Mouse (Mus musculus): ENCODE results near the gene Wsb1. TPM values are rescaled to one million over a fixed set of nuclear protein-coding genes. Genes with fewer than 3 reads are reported as not detected.

Wsb1 gene
- polyA plus RNA-seq, 1 experiment from 2014 or later = 265 TPM

GRCm38 (mm10) chr11:79197846-79198235 is 56.6 kb downstream of the Wsb1 start:
- TF ChIP-seq CTCF (IDR thresholded peaks at IDR 0.05; ENCODE audit: low read depth) = no peak
- Histone ChIP-seq H3K9me3 (replicated peaks; ENCODE audit: low read length) (no peaks in the 10 kb centered on the region), H3K36me3 (ENCODE audit: insufficient read depth, low read length) (no peaks in the 10 kb centered on the region), H3K4me1 (replicated peaks; ENCODE audit: insufficient read depth, low read length) (0 out of 2 replicates have a peak, but pooled peaks cover 5% of the 10 kb centered on the region), H3K4me3 (replicated peaks; ENCODE audit: low read depth, low read length) (no peak overlapping the region), H3K27me3 (ENCODE audit: insufficient read depth, low read length) (no peaks in the 10 kb centered on the region), H3K9ac (ENCODE audit: low read depth, low read length) (no peak overlapping the region), H3K27ac (no peak overlapping the region), H3K4me2 (ENCODE audit: low read length) (no peak overlapping the region)
- WGBS = 82% methylated on average over 6 of the region's 6 CpGs
- DNase-seq (ENCODE audit: low spot score) (no peak), ATAC-seq (replicated peaks; ENCODE audit: low FRiP score, low read depth) (no peak)

GRCm38 (mm10) chr11:79196876-79197845 is 57.3 kb downstream of the Wsb1 start:
- DNase-seq (ENCODE audit: low spot score) = no peak
- no peak for ATAC-seq (replicated peaks; ENCODE audit: low FRiP score, low read depth)
- no peak overlapping the region for H3K4me2 ChIP-seq (ENCODE audit: low read length)
- no peaks in the 10 kb centered on the region for H3K36me3 ChIP-seq (ENCODE audit: insufficient read depth, low read length)
- no peaks in the 10 kb centered on the region for H3K9me3 ChIP-seq (replicated peaks; ENCODE audit: low read length)
- H3K4me1 ChIP-seq (replicated peaks; ENCODE audit: insufficient read depth, low read length) = 0 out of 2 replicates have a peak, but pooled peaks cover 5% of the 10 kb centered on the region
- H3K9ac ChIP-seq (ENCODE audit: low read depth, low read length) = no peak overlapping the region
- H3K27ac ChIP-seq = 0 out of 2 replicates have a peak overlapping the region, but pooled peaks have one; percentile 2
- peak; percentile 3; the same call in 1 of the 2 replicates for TF ChIP-seq CTCF (IDR thresholded peaks at IDR 0.05; ENCODE audit: low read depth)
- no peak overlapping the region for H3K4me3 ChIP-seq (replicated peaks; ENCODE audit: low read depth, low read length)
- 68% methylated on average over 13 of the region's 13 CpGs for WGBS
- no peaks in the 10 kb centered on the region for H3K27me3 ChIP-seq (ENCODE audit: insufficient read depth, low read length)

- H3K4me3 ChIP-seq (replicated peaks; ENCODE audit: low read depth, low read length) = no peak overlapping the region
These were observed 58.1 kb downstream of the Wsb1 start for GRCm38 (mm10) chr11:79196196-79196869.

GRCm38 (mm10) chr11:79192176-79192575 is 62.3 kb downstream of the Wsb1 start:
- Histone ChIP-seq H3K27ac (no peak overlapping the region), H3K4me2 (ENCODE audit: low read length) (no peak overlapping the region), H3K36me3 (ENCODE audit: insufficient read depth, low read length) (no peaks in the 10 kb centered on the region), H3K4me3 (replicated peaks; ENCODE audit: low read depth, low read length) (no peak overlapping the region), H3K4me1 (replicated peaks; ENCODE audit: insufficient read depth, low read length) (0 out of 2 replicates have a peak, but pooled peaks cover 5% of the 10 kb centered on the region), H3K9me3 (replicated peaks; ENCODE audit: low read length) (no peaks in the 10 kb centered on the region), H3K9ac (ENCODE audit: low read depth, low read length) (no peak overlapping the region), H3K27me3 (ENCODE audit: insufficient read depth, low read length) (no peaks in the 10 kb centered on the region)
- DNase-seq (ENCODE audit: low spot score) (no peak), ATAC-seq (replicated peaks; ENCODE audit: low FRiP score, low read depth) (no peak)
- peak; percentile 64 for TF ChIP-seq CTCF (IDR thresholded peaks at IDR 0.05; ENCODE audit: low read depth)
- WGBS = 87% methylated on average over 1 of the region's 1 CpGs

More at GRCm38 (mm10) chr11:79196196-79196869, 58.1 kb downstream of the Wsb1 start:
- 74% methylated on average over 3 of the region's 3 CpGs for WGBS
- no peak overlapping the region for H3K4me2 ChIP-seq (ENCODE audit: low read length)
- H3K4me1 ChIP-seq (replicated peaks; ENCODE audit: insufficient read depth, low read length) = 0 out of 2 replicates have a peak, but pooled peaks cover 5% of the 10 kb centered on the region
- no peak for TF ChIP-seq CTCF (IDR thresholded peaks at IDR 0.05; ENCODE audit: low read depth)
- 0 out of 2 replicates have a peak overlapping the region, but pooled peaks have one; percentile 2 for H3K27ac ChIP-seq
- H3K36me3 ChIP-seq (ENCODE audit: insufficient read depth, low read length) = no peaks in the 10 kb centered on the region
- H3K9ac ChIP-seq (ENCODE audit: low read depth, low read length) = no peak overlapping the region
- no peaks in the 10 kb centered on the region for H3K27me3 ChIP-seq (ENCODE audit: insufficient read depth, low read length)
- no peaks in the 10 kb centered on the region for H3K9me3 ChIP-seq (replicated peaks; ENCODE audit: low read length)
- ATAC-seq (replicated peaks; ENCODE audit: low FRiP score, low read depth) (no peak), DNase-seq (ENCODE audit: low spot score) (peak; percentile 54)

- H3K9ac ChIP-seq (ENCODE audit: low read depth, low read length) = no peak overlapping the region
- H3K36me3 ChIP-seq (ENCODE audit: insufficient read depth, low read length) = no peaks in the 10 kb centered on the region
- TF ChIP-seq CTCF (IDR thresholded peaks at IDR 0.05; ENCODE audit: low read depth) = no peak
- no peaks in the 10 kb centered on the region for H3K27me3 ChIP-seq (ENCODE audit: insufficient read depth, low read length)
- no peaks in the 10 kb centered on the region for H3K9me3 ChIP-seq (replicated peaks; ENCODE audit: low read length)
- WGBS = 82% methylated on average over 4 of the region's 4 CpGs
- H3K4me1 ChIP-seq (replicated peaks; ENCODE audit: insufficient read depth, low read length) = no peaks in the 10 kb centered on the region
- no peak for DNase-seq (ENCODE audit: low spot score)
- ATAC-seq (replicated peaks; ENCODE audit: low FRiP score, low read depth) = no peak
- H3K27ac ChIP-seq = no peak overlapping the region
- no peak overlapping the region for H3K4me3 ChIP-seq (replicated peaks; ENCODE audit: low read depth, low read length)
- no peak overlapping the region for H3K4me2 ChIP-seq (ENCODE audit: low read length)
These were observed 63.3 kb downstream of the Wsb1 start for GRCm38 (mm10) chr11:79191214-79191613.

- Histone ChIP-seq H3K4me3 (replicated peaks; ENCODE audit: low read depth, low read length) (no peak overlapping the region), H3K9me3 (replicated peaks; ENCODE audit: low read length) (no peaks in the 10 kb centered on the region), H3K9ac (ENCODE audit: low read depth, low read length) (no peak overlapping the region), H3K27me3 (ENCODE audit: insufficient read depth, low read length) (no peaks in the 10 kb centered on the region), H3K27ac (no peak overlapping the region), H3K4me1 (replicated peaks; ENCODE audit: insufficient read depth, low read length) (no peaks in the 10 kb centered on the region), H3K36me3 (ENCODE audit: insufficient read depth, low read length) (no peaks in the 10 kb centered on the region), H3K4me2 (ENCODE audit: low read length) (no peak overlapping the region)
- 88% methylated on average over 2 of the region's 2 CpGs for WGBS
- TF ChIP-seq CTCF (IDR thresholded peaks at IDR 0.05; ENCODE audit: low read depth) = no peak
- no peak for ATAC-seq (replicated peaks; ENCODE audit: low FRiP score, low read depth)
- no peak for DNase-seq (ENCODE audit: low spot score)
These were observed 64.2 kb downstream of the Wsb1 start for GRCm38 (mm10) chr11:79190257-79190656.

Other genes with a start within 250 kb of the Wsb1 start
- gene Ksr1, start 108.3 kb downstream of the Wsb1 start, polyA plus RNA-seq (2015; fragmentation: Nextera tagmentation; extraction: Ambion mirVana) = 1.7 and 1.8 TPM in 2 replicates
- not detected in 2 replicates for gene Gm9964, start 42.2 kb upstream of the Wsb1 start, polyA plus RNA-seq (2015; fragmentation: Nextera tagmentation; extraction: Ambion mirVana)
- 8.2 and 9.5 TPM in 2 replicates for gene Nf1, start 85.0 kb upstream of the Wsb1 start, polyA plus RNA-seq (2015; fragmentation: Nextera tagmentation; extraction: Ambion mirVana)
- 0.17 and 0.26 TPM in 2 replicates for gene Omg, start 249.4 kb upstream of the Wsb1 start, polyA plus RNA-seq (2015; fragmentation: Nextera tagmentation; extraction: Ambion mirVana)

Data from kidney, postnatal 0 days (tissue).